Mouse (Mus musculus): ENCODE results near the gene Tmem160.
A peak's percentile ranks its signal among the peaks of the same experiment; 100 is the strongest.

The Tmem160 gene

DNA sequence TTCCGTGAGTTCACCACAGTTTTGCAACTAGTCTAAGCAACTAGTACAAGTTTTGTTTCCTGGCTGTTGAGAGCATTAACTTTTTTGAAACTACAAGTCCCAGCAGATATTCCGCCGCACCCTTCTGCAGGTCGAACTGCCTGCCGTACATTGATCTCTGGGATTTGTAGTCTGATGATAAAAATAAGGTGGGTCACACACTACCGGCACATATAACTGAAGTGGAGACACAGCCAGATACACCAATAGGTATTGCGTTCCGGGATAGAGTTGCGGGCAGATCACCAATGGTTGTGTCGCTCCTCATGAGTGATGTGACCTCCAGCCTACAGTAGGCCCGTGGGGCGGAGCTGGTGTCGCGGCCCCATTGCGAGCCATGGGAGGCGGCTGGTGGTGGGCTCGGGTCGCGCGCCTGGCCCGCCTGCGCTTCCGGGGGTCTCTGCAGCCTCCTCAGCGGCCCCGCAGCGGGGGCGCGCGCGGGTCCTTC lies at the start of gene Tmem160:
Gene Tmem160, plus strand, starts transcription at position 193 of the 487 bp plus-strand sequence.
- DNase-seq (ENCODE audit: low read depth, low spot score), result peak; percentile 75

DNA sequence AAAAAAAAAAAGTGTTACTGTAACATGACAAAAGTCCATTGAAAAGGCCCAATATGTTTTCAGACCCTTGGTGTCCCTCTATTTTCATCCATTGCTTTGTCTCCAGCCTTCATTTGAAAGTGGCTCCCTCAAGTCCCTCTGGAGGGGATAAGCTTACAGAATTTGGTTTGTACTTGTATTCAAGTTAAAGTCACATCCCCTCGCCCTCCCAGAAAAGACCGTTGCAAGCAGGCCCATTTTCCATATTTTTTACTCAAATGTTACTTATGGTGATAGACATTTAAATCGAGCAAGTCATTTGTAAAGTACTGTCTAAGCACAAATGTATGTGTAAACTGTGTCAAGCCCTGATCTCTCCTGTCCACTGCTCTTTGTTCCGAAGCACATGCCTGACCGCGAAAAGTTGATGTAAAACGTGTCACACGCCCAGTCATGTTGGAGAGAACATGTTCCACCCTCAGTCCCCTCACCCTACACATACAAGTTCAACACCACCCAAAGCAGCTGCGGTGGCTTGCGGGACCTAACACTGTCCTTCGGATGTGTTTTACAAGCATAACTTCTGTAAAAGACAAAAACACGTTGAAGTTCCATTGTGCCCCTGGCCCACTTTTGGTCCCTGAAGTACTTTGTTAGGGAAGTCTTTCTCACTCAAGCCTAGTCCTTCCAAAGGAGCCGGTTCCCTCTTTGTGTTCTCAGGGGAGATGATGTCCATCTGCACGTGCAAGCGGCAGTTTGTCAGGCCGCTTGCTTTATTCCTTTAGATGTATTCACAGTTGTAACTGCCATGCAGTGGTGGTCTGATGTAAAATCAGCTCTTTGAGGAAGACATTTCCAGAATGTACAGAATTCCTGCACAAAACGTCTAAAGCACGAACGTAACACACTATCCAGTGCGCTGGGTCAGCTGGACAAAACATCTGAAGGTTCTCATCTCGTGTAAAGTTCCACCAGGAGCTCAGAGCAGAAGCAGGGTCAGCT lies 49.3 kb upstream of the Tmem160 start:
- no peak for DNase-seq (ENCODE audit: low read depth, low spot score)

DNA sequence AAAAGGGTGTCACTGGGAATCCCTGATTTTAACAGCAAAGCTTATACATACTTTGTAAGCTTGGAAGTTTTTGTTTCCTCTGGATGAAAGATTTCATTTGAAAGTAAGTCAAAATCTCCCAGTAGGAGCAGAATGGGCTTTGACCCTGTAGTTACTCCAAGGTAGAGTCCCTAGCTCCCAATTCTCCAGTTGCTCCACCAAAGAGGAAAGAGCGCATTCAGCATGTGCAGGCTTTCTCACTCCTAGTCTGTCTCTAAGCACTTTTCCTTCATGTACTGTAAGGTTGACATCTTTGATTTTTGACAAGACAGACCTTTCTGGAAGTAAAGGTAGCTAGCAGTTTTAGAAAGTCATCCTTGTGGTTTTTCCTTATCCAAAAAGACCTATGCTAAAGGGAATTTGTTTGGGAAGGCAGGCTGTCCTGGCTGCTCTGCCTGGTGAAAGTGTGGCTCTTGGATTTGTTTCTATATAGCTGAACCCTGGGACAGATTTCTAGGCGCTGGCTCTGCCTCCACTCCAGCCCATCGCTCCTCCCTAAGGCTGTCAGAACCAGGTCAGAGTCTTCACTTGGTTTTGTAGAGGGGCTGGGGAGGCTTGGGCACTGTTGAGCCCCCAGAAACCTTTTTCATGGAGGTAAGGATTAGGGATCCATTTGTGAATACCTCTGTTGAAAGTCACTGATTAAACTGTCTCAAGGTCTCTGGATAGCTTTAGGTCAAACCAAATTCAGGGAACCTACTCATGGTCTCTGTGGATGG lies 48.1 kb upstream of the Tmem160 start:
- DNase-seq (ENCODE audit: low read depth, low spot score), result no peak

DNA sequence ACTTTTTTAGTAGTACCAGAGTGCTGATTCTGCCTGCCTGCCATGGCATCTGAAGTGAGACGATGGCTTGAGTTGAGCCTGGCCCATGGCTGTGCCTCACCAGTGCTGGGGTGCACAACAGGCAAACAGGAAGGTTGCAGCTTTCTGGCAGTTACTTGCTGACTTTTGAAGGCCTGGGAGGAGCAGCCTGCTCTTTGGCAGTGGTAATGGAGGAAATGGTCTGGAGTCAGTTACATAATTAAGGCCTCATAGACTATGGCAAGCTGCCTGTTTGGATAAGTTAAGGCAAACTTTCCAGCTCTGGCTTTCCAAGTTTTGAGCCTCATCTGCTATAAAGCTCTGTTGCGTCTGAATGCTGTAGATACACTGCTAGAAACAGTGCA lies 47.5 kb upstream of the Tmem160 start:
- no peak for DNase-seq (ENCODE audit: low read depth, low spot score)

DNA sequence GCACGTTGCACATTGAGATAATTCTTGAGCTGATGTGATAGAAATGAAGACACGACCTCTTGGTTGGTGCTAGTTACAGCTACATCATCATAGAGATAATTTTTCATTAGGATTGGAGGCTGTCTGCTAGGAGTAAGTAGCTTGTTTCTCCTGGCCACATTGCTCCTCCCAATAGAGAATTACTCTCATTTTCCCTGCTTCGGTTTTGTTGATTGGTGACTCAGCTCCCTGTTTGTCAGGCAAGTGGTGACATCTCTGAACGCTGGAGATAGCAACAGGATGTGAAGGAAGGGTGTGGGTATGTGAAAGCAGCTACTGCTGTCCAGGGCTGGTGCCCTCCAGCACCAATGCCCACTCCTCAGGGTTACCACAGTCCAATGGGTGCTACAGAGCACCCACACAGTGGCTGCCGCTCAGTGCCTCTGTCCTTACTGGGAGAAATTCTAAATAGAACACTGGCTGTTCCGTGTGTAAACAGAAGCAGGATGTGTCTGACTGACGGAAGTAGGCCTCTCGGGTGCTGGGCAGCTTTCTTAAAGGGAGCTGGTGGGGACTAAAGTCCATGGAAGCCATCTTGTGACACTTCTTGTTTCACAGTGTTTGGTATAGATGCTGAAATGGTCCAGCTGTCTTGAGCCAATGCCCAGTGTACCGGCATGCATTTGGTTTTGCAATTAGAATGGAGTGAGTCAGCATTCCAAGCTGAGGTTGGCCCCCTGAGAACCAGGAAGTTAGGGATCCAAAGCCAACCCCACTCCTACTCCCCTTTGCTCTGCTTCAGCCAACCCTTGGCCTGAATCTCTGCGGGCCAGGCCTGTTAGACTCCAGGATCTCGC lies 46.8 kb upstream of the Tmem160 start:
- no peak for DNase-seq (ENCODE audit: low read depth, low spot score)

DNA sequence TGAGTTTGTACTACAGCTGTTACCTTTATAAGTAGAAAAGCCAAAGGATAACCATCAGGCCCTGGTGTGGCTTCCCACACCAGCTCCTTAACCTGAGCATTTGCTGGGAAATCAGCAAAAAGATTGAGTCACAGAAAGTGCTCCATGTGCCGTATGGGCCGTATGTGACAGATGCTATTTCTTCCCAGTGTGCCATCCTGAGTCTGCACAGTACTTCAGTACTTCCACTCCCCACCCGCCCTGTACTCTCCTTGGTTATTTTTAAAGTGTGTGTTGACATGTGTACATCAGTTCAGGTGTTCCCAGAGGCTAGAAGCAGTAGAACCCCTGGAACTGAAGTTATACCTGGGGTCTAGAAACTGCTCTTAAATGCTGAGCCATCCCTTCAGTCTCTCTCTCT lies 45.6 kb upstream of the Tmem160 start:
- no peak for DNase-seq (ENCODE audit: low read depth, low spot score)

DNA sequence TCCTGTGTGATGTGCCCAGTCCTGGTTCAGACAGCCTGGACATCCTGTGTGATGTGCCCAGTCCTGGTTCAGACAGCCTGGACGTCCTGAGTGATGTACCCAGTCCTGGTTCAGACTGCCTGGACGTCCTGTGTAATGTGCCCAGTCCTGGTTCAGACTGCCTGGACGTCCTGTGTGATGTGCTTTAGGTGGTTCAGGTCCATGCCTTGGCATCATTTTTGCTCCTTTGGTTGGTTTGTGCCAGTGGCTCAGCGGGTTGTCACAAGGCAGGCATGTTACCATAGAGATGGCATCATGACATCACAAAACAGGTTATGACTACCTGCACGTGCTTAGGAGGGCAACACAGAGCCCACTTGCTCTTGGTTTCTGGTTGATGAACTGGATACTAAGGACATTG lies 41.5 kb upstream of the Tmem160 start:
- no peak for DNase-seq (ENCODE audit: low read depth, low spot score)

DNA sequence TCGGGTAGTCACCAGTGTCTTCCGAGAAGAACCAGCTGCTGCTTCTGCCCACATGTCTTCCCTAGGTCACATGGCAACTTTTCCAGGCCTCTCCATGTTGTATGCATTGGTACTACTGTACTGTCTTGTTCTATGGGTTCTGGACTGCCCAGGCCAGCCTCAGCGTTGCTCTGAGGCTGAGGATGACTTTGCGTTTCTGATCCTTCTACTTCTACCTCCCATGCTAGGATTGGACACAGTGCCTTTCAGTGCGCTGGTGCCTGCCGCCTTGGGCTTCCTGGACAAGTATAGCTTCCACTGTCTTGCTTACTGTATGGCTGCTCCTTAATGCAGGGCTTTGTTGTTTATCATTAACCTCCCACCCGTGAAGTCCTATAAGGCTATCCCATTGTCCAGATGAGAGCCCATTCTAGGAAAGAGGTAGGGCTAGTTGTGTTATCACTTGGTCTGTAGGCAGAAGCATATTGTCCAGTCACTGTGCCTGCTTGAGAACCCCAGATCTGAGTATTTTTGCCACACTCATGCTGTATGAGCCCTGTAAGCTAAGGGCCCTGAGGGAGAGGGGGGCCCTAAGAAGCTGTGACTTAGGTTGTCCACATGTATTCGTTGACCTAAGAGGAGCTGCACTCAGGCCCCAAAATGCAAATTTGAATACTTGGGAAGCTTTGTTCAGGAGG lies 40.2 kb upstream of the Tmem160 start:
- no peak for DNase-seq (ENCODE audit: low read depth, low spot score)

DNA sequence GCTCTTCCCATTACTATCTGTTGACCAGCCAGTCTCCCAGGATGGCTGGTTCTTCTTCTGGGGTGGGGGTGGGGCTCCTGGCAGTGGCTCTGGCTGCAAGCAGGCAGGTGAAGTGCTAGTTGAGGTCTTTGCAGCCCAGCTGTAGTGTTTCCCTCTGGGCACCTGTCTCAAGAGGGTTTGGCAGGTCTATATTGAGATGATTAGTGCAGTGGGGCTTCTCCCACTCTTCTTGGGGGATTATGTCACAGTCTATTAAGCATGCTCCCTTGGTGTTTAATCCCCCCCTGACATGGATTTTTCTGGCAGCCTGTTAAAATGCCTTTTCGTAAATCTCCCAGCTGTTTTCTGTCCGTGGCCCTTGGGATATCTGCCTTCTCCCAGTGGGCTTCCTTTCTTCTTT lies 39.6 kb upstream of the Tmem160 start:
- peak; percentile 67 for DNase-seq (ENCODE audit: low read depth, low spot score)

DNA sequence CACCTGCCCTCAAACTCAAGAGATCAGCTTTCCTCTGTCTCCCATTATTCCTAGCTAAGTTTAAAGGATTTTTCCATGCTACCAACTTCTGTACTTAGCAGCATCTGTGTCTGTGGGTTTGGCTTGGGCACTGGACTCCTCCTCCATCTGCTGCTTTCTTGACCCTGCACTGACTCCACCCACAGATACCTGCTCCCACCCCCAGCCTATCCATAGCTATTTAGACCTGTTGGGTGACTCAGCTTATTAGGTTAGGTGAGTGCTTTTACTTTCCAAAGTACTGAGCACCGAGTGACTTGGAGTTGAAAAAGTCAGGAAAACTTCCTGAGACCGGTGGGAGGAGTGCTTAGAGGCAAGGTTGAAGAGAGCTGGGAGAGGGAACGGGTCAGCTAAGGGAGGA lies 37.2 kb upstream of the Tmem160 start:
- no peak for DNase-seq (ENCODE audit: low read depth, low spot score)

DNA sequence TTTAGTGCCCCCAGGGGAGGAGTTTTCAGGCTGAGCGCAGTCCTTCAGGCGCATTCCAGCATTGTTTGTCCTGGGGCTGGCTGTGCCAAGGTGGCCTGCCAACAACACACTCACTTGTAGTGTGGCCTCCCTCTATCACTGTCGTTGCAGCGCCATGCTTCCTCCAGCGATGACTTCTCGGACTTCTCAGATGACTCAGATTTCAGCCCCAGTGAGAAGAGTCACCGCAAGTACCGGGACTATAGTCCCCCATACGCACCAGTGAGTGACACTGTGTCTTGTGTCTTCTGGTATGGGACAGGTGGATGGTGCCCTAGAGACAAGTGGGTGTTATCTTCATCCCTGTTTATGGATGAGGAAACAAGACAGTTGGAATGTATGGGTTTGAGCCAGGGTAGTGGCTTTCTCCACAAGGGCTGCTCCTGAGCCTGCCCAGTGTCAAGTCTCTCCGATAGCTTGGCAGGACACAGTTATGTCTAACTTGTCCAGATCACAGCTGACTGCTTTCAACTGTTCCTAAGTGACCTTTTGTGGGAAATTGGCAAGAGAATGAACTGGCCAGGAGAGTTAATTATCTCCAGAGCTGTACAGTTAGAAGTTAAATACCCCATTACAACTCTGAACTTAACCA lies 35.3 kb upstream of the Tmem160 start:
- DNase-seq (ENCODE audit: low read depth, low spot score), result no peak

DNA sequence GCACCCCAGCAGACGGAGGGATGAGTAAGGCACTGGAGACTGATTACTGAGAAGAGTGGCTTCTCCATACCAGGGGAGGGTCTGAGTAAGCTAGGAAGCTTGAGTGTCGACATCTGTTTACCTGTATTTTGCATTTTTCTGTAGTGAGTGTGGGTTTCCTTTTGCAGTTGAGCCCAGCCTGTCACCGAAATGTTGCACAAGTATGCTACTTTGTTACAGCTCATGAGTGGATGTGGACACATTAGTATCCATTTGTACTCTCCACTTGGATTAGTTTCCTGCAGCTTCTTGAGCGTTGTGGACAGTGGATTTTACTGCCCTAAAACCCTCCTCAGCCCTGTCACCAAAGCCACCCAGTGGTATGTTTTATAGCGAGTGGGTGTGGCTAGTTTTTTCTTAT lies 33.9 kb upstream of the Tmem160 start:
- no peak for DNase-seq (ENCODE audit: low read depth, low spot score)

DNA sequence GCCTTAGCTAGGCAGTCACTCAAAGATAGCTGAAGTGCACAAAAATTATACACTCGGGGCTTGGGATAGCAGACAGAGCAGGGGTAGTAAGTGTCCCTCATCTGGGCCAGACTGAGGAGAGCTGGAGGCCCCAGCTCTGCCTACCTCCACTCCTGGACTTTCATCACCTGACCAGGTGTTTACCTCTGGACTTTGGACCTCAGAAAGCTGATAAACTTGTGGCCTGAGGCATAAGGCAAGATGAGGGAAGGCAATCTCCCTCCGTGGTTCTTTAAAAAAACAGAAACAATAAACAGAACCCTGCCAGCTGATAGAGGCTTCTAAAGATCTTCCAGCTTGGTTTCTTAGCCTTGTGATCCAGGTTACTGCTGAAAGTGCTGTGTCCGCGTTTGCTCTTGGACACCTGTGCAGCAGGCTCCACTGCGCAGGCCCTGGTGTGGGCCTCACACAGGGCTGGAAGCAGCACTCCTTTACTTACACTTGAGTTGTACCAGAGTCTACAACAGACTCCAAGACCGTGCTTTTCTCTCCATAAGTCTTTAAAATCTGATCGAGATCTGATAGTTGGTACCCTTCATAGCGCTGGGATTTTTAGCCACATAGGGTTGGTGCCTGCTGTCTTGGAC lies 32.0 kb upstream of the Tmem160 start:
- no peak for DNase-seq (ENCODE audit: low read depth, low spot score)

DNA sequence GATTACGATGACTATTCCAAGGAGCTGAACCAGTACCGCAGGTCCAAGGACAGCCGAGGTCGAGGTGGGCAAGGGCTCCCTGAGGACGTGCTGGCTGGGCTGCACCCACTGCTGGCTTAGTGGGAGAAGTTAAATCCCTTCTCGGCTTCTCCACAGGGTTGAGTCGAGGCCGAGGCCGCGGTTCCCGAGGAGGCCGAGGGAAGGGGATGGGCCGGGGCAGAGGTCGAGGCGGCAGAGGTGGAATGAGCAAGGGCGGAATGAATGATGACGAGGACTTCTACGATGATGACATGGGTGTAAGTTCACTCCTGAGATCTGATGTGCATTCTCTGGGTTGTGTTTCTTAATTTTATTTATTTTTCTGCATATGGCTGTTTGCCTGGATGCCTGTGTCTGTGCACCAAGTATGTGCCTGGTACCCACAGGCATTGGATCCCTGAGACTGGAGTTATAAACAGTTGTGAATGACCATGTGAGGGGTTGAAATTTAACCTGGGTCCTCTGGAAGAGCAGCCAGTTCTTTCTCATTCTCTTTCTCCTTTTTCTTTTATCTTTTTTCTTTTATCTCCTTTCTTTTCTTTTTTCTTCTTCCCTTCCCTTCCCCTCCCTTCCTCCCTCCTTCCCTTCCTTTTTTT lies 30.2 kb upstream of the Tmem160 start:
- no peak for DNase-seq (ENCODE audit: low read depth, low spot score)

DNA sequence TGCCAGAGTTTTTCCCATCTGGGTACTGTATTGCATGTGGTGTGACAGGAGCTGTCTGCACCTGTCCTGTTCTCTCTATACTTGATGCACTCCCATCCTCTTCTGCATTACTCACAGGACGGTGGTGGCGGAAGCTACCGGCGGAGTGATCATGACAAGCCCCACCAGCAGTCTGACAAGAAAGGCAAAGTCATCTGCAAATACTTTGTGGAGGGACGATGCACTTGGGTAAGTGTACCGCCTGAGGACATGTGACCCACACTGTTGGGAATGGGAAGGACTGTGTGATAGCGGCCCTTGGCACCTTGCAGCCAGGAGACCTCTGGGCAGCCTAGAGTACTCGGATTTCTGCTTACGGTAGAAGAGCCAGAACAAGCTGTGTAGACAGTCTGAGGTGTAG lies 28.8 kb upstream of the Tmem160 start:
- DNase-seq (ENCODE audit: low read depth, low spot score), result no peak

DNA sequence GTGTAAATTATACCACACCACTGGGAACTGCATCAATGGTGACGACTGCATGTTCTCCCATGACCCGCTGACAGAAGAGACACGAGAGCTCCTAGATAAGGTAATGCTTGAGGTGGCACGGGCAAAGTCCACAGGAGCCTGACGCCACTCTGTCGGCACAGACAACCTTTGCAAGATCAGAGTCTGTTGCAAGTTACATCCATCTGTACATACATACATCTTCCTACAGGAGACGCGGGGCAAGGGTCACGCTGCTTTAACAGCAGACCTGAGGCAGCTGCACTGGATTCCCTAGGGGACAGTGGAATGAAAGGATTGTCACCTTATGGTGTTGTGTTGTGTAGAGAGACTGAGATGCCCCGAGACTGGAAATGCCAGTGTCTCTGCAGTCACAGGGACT lies 26.9 kb upstream of the Tmem160 start:
- DNase-seq (ENCODE audit: low read depth, low spot score), result no peak

DNA sequence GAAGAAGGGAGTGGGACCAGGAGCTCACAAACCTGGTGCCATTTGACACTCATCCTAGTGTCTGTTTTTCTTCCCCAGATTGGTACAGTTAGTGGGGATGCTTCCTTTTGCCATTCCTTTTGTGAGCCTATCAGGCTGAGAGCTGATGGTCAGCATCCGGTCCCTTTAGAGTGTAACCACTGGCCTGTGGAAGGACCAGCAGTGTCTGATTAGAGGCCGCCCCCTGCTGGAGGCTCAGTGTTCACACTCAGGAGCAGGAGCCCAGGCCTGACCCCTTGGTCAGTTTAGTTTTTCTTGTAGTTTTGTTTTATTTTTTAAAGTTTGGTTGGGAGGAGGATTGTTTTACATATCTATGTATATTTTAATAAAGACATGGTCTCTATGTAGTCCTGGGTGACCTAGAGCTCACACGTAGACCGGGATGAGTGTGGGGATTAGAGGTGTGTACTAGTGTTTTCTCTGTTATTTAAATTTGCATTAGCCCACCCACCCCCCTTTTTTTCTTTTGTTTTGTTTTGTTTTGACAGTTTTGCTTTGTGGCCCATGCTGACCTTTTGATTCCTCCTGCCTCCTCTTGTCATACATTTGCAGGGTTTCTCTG lies 26.4 kb upstream of the Tmem160 start:
- peak; percentile 68 for DNase-seq (ENCODE audit: low read depth, low spot score)

DNA sequence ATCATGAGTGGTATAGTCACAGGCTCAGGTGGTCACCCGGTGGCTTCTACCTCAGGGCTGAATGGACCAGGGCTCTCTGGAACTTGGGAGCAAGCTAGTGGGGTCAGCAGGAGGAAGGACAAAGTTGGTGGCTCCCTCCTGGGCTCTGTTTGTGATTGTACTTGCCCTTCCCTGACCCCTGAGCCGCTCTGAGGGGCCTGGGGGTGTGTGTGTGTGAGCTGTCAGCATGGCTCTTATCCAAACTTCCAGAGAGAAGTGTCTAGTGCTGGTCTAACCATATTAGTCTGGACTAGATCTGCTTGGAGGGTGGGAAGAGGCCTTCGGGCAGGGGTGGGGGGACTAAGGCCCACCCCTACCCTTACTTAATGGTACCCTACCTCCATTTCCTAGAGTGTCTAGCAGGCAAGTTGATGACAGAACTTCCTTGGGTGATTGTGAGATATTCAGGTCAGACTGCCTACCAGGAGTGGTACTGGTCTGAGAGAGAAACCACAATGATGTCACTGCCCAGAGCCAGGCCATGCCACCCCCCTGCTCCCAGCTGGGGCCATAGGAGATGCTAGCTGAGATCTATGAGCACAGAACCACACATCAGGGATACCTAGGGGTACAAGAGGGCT lies 19.1 kb upstream of the Tmem160 start:
- DNase-seq (ENCODE audit: low read depth, low spot score), result no peak

DNA sequence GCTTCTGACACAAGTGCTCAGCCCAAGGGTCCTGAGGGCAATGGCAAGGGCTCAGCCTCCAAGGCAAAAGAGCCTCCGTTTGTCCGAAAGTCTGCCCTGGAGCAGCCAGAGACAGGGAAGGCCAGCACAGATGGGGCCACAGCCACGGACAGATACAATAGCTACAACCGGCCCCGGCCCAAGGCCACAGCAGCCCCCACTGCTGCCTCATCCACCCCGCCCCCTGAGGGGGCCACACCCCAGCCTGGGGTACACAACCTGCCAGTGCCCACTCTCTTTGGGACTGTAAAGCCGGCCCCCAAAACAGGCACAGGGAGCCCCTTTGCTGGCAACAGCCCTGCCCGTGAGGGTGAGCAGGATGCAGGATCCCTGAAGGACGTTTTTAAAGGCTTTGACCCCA lies 17.5 kb upstream of the Tmem160 start:
- no peak for DNase-seq (ENCODE audit: low read depth, low spot score)
